Mouse (Mus musculus) midbrain, embryonic 12.5 days (tissue): ENCODE data around the gene Diexf. TPM values are rescaled to one million over a fixed set of nuclear protein-coding genes. Genes with fewer than 3 reads are reported as not detected.

Experiments used
- ATAC-seq: fragments of 200-750 bp; cut with Nextera tagmentation; 2 replicates; pipeline ENCODE4 v1.8.0; 2017; ENCODE audit warnings: low read depth, moderate TSS enrichment, moderate library complexity; ENCODE audit not compliant: low FRiP score
- H3K27ac ChIP-seq: fragments of 300-500 bp; sonication (generic); replicated peaks from 2 replicates; pipeline ENCODE4 v1.5.1; 2016; ENCODE audit warnings: mild to moderate bottlenecking
- H3K27me3 ChIP-seq: fragments of 300-500 bp; sonication (generic); 2 replicates; pipeline ENCODE4 v1.6.1; 2016; ENCODE audit warnings: mild to moderate bottlenecking
- H3K36me3 ChIP-seq: fragments of 300-500 bp; sonication (generic); 2 replicates; pipeline ENCODE4 v1.6.1; 2016
- H3K4me1 ChIP-seq: fragments of 300-500 bp; sonication (generic); 2 replicates; pipeline ENCODE4 v1.6.1; 2016
- H3K4me2 ChIP-seq: fragments of 300-500 bp; sonication (generic); replicated peaks from 2 replicates; pipeline ENCODE4 v1.6.1; 2016; ENCODE audit warnings: mild to moderate bottlenecking, moderate library complexity
- H3K4me3 ChIP-seq: fragments of 300-500 bp; sonication (generic); 2 replicates; pipeline ENCODE4 v1.5.1; 2016; ENCODE audit warnings: mild to moderate bottlenecking
- H3K9ac ChIP-seq: fragments of 300-500 bp; sonication (generic); replicated peaks from 2 replicates; pipeline ENCODE4 v1.6.1; 2016; ENCODE audit warnings: mild to moderate bottlenecking, moderate library complexity
- H3K9me3 ChIP-seq: fragments of 300-500 bp; sonication (generic); 2 replicates; pipeline ENCODE4 v1.6.1; 2016; ENCODE audit warnings: mild to moderate bottlenecking
- WGBS: fragments of 180-500 bp; shearing (Covaris S2); methylation state at CpG from one replicate; pipeline ENCODE4 v1.1.7; 2016; 5-methylcytosine and 5-hydroxymethylcytosine counted together
- polyA plus RNA-seq: library from polyadenylated mRNA; unstranded; fragments of >200 nt; fragmentation: Nextera tagmentation; extraction: Ambion mirVana; gene quantifications from 2 replicates; pipeline ENCODE4 v1.2.1, GENCODE M21; 2016

Diexf gene
- polyA plus RNA-seq, 1 experiment from 2014 or later = 8.3 TPM

- Histone ChIP-seq H3K9me3 (no peaks in the 10 kb centered on the region), H3K4me1 (peaks cover 6% of the 10 kb centered on the region), H3K4me2 (no peak overlapping the region), H3K36me3 (no peaks in the 10 kb centered on the region), H3K27me3 (peaks cover 2% of the 10 kb centered on the region), H3K4me3 (no peak overlapping the region), H3K9ac (no peak overlapping the region), H3K27ac (no peak overlapping the region)
- ATAC-seq = no peak
- 82% methylated on average over 1 of the region's 1 CpGs for WGBS
These were observed 3.7 kb upstream of the Diexf start for GRCm38 (mm10) chr1:193133726-193134125.

GRCm38 (mm10) chr1:193132385-193132784, 2.3 kb upstream of the Diexf start:
- H3K27ac ChIP-seq = no peak overlapping the region
- H3K4me1 ChIP-seq = peaks cover 6% of the 10 kb centered on the region
- no peak overlapping the region for H3K4me2 ChIP-seq
- no peak overlapping the region for H3K9ac ChIP-seq
- H3K4me3 ChIP-seq = no peak overlapping the region
- peaks cover 9% of the 10 kb centered on the region; the same call in 1 of the 2 replicates for H3K36me3 ChIP-seq
- no peak for ATAC-seq
- H3K27me3 ChIP-seq = no peaks in the 10 kb centered on the region; the same call in 1 of the 2 replicates
- no peaks in the 10 kb centered on the region for H3K9me3 ChIP-seq

GRCm38 (mm10) chr1:193131311-193131948, 1.4 kb upstream of the Diexf start:
- Histone ChIP-seq H3K4me2 (no peak overlapping the region), H3K4me3 (no peak overlapping the region), H3K9me3 (no peaks in the 10 kb centered on the region), H3K36me3 (peaks cover 18% of the 10 kb centered on the region), H3K4me1 (peaks cover 6% of the 10 kb centered on the region), H3K27ac (no peak overlapping the region), H3K27me3 (no peaks in the 10 kb centered on the region), H3K9ac (no peak overlapping the region)
- WGBS = 84% methylated on average over 6 of the region's 6 CpGs
- no peak for ATAC-seq

- H3K9me3 ChIP-seq = no peaks in the 10 kb centered on the region
- peaks cover 20% of the 10 kb centered on the region for H3K36me3 ChIP-seq
- peak overlapping the region; percentile 54 for H3K4me2 ChIP-seq
- no peaks in the 10 kb centered on the region for H3K27me3 ChIP-seq
- peak overlapping the region; percentile 40; the same call in 1 of the 2 replicates for H3K9ac ChIP-seq
- H3K4me3 ChIP-seq = no peak overlapping the region; the same call in 1 of the 2 replicates
- H3K27ac ChIP-seq = no peak overlapping the region
- ATAC-seq = peak; percentile 17
- 87% methylated on average over 8 of the region's 8 CpGs for WGBS
- H3K4me1 ChIP-seq = peaks cover 6% of the 10 kb centered on the region
These were observed 767 bp upstream of the Diexf start for GRCm38 (mm10) chr1:193130839-193131238.

- Histone ChIP-seq H3K4me2 (peak overlapping the region; percentile 54), H3K9me3 (no peaks in the 10 kb centered on the region), H3K27ac (no peak overlapping the region), H3K36me3 (peaks cover 20% of the 10 kb centered on the region), H3K4me1 (peaks cover 6% of the 10 kb centered on the region), H3K9ac (peak overlapping the region; percentile 40; the same call in 1 of the 2 replicates), H3K27me3 (no peaks in the 10 kb centered on the region), H3K4me3 (peak overlapping the region; percentile 75)
- WGBS = 27% methylated on average over 11 of the region's 11 CpGs
- ATAC-seq = peak; percentile 64
These were observed 369 bp upstream of the Diexf start for GRCm38 (mm10) chr1:193130456-193130825.

- peaks cover 6% of the 10 kb centered on the region for H3K4me1 ChIP-seq
- WGBS = 32% methylated on average over 5 of the region's 5 CpGs
- peak overlapping the region; percentile 83 for H3K9ac ChIP-seq
- H3K27ac ChIP-seq = no peak overlapping the region
- H3K36me3 ChIP-seq = peaks cover 26% of the 10 kb centered on the region
- H3K4me3 ChIP-seq = peak overlapping the region; percentile 75
- peak overlapping the region; percentile 68 for H3K4me2 ChIP-seq
- no peaks in the 10 kb centered on the region for H3K9me3 ChIP-seq
- H3K27me3 ChIP-seq = no peaks in the 10 kb centered on the region
- ATAC-seq = no peak
These were observed 751 bp downstream of the Diexf start for GRCm38 (mm10) chr1:193129321-193129720.

- WGBS = 95% methylated on average over 6 of the region's 6 CpGs
- no peak overlapping the region for H3K9ac ChIP-seq
- H3K9me3 ChIP-seq = no peaks in the 10 kb centered on the region
- H3K4me3 ChIP-seq = no peak overlapping the region
- no peaks in the 10 kb centered on the region for H3K27me3 ChIP-seq
- peaks cover 37% of the 10 kb centered on the region for H3K36me3 ChIP-seq
- H3K4me1 ChIP-seq = peaks cover 6% of the 10 kb centered on the region
- H3K4me2 ChIP-seq = no peak overlapping the region
- ATAC-seq = no peak
- no peak overlapping the region for H3K27ac ChIP-seq
These were observed 2.0 kb downstream of the Diexf start for GRCm38 (mm10) chr1:193128055-193128454.

- no peaks in the 10 kb centered on the region for H3K27me3 ChIP-seq
- no peak overlapping the region for H3K27ac ChIP-seq
- WGBS = 89% methylated on average over 4 of the region's 4 CpGs
- H3K4me1 ChIP-seq = peaks cover 6% of the 10 kb centered on the region
- H3K4me2 ChIP-seq = no peak overlapping the region
- H3K9ac ChIP-seq = no peak overlapping the region
- no peaks in the 10 kb centered on the region for H3K9me3 ChIP-seq
- no peak overlapping the region for H3K4me3 ChIP-seq
- H3K36me3 ChIP-seq = peaks cover 59% of the 10 kb centered on the region
- ATAC-seq = no peak
These were observed 4.2 kb downstream of the Diexf start for GRCm38 (mm10) chr1:193125835-193126234.

GRCm38 (mm10) chr1:193123290-193123689, 6.8 kb downstream of the Diexf start:
- no peak for ATAC-seq
- H3K36me3 ChIP-seq = peaks cover 83% of the 10 kb centered on the region
- H3K4me2 ChIP-seq = no peak overlapping the region
- no peak overlapping the region for H3K4me3 ChIP-seq
- no peak overlapping the region for H3K27ac ChIP-seq
- WGBS = 94% methylated on average over 6 of the region's 6 CpGs
- no peak overlapping the region for H3K9ac ChIP-seq
- no peaks in the 10 kb centered on the region for H3K9me3 ChIP-seq
- no peaks in the 10 kb centered on the region for H3K27me3 ChIP-seq
- no peaks in the 10 kb centered on the region for H3K4me1 ChIP-seq

GRCm38 (mm10) chr1:193122793-193123192, 7.3 kb downstream of the Diexf start:
- no peaks in the 10 kb centered on the region for H3K27me3 ChIP-seq
- H3K4me3 ChIP-seq = no peak overlapping the region
- H3K4me2 ChIP-seq = no peak overlapping the region
- 93% methylated on average over 7 of the region's 7 CpGs for WGBS
- H3K36me3 ChIP-seq = peaks cover 83% of the 10 kb centered on the region
- H3K27ac ChIP-seq = no peak overlapping the region
- H3K9me3 ChIP-seq = no peaks in the 10 kb centered on the region
- no peaks in the 10 kb centered on the region for H3K4me1 ChIP-seq
- H3K9ac ChIP-seq = no peak overlapping the region
- ATAC-seq = no peak

- no peaks in the 10 kb centered on the region for H3K9me3 ChIP-seq
- no peak overlapping the region for H3K9ac ChIP-seq
- no peaks in the 10 kb centered on the region for H3K27me3 ChIP-seq
- 97% methylated on average over 9 of the region's 9 CpGs for WGBS
- no peak overlapping the region for H3K4me2 ChIP-seq
- H3K4me1 ChIP-seq = no peaks in the 10 kb centered on the region
- H3K4me3 ChIP-seq = no peak overlapping the region
- no peak for ATAC-seq
- no peak overlapping the region for H3K27ac ChIP-seq
- H3K36me3 ChIP-seq = peaks cover 97% of the 10 kb centered on the region
These were observed 18.0 kb downstream of the Diexf start for GRCm38 (mm10) chr1:193112093-193112492.

GRCm38 (mm10) chr1:193102996-193103395, 27.1 kb downstream of the Diexf start:
- Histone ChIP-seq H3K4me3 (no peak overlapping the region), H3K4me1 (no peaks in the 10 kb centered on the region), H3K36me3 (peaks cover 46% of the 10 kb centered on the region), H3K27ac (no peak overlapping the region), H3K9ac (no peak overlapping the region), H3K4me2 (no peak overlapping the region), H3K27me3 (no peaks in the 10 kb centered on the region), H3K9me3 (no peaks in the 10 kb centered on the region)
- WGBS = 80% methylated on average over 3 of the region's 3 CpGs
- no peak for ATAC-seq

- WGBS = 85% methylated on average over 5 of the region's 5 CpGs
- H3K27ac ChIP-seq = no peak overlapping the region
- no peak overlapping the region for H3K4me3 ChIP-seq
- ATAC-seq = no peak
- no peaks in the 10 kb centered on the region for H3K4me1 ChIP-seq
- H3K9ac ChIP-seq = no peak overlapping the region
- peaks cover 42% of the 10 kb centered on the region for H3K36me3 ChIP-seq
- H3K27me3 ChIP-seq = no peaks in the 10 kb centered on the region
- no peak overlapping the region for H3K4me2 ChIP-seq
- no peaks in the 10 kb centered on the region for H3K9me3 ChIP-seq
These were observed 27.5 kb downstream of the Diexf start for GRCm38 (mm10) chr1:193102556-193102955.
